8 mouse cellular contexts compared by ENCODE assay signal in the genomic region with DNA sequence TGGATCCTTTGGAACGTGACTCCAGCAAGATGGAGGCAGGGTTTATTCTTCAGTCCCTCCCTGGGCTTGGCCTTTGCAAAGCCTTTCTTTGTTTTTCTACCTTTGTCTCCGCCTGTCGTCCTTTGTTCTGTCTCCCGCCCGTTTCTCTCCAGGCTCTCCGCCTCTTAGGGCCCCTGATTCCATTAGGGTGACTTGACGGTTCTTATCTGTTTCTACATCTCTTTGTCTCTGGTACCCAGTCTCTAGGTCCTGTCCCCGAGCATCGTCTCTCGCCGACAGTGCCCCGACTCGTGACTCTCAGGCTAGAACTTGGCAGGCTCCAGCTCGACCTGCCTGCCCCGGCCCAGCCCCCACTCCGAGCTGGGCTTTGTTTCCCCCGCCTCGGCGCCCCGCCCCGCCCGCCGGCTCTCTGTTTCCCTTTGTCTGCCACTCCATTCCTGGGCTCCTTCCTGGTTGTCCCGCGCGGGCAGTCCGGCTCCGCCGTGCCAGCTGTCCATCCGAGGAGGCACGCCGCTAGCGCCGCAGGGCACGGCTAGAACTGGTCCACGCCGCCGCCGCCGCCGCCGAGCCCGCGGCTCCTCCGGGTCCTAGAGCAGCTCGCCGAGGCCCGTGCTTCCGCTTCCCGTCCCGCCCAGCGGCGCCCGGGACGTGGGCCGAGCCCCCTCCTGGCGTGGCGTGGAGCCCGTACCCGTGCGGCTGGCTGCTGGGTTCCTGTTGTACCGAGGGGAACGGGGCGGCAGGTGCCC. TPM values are rescaled to one million over a fixed set of nuclear protein-coding genes. Genes with fewer than 3 reads are reported as not detected.
DNase-seq lines count a peak whose midpoint lies in the region; ATAC-seq lines count a peak whose summit lies in the region.

Gene Zfp553, plus strand, starts transcription at position 440 of the 746 bp plus-strand sequence.
Gene Sept1, minus strand, starts transcription at position 509 of the 746 bp plus-strand sequence.

- no peaks in the 10 kb centered on the region for H3K9me3 ChIP-seq in embryonic facial prominence, embryonic 14.5 days (ENCODE audit: control insufficient read depth, low read length)
- H3K9me3 ChIP-seq in limb, embryonic 15.5 days = no peaks in the 10 kb centered on the region
- no peaks in the 10 kb centered on the region for H3K9me3 ChIP-seq in midbrain, embryonic 16.5 days (replicated peaks; ENCODE audit: control insufficient read depth, low read length, poor library complexity, severe bottlenecking)

- DNase-seq in A20 (ENCODE audit: low read depth, low spot score) = peak; percentile 92
- DNase-seq in adrenal gland, postnatal 4 days (ENCODE audit: low spot score in 2 of 2) = peak; percentile 68 to 71
- DNase-seq in embryonic facial prominence, embryonic 14.5 days (ENCODE audit: low spot score) = peak; percentile 93
- peak; percentile 74 for DNase-seq in heart, adult 8-10 months (ENCODE audit: low spot score)
- DNase-seq in kidney, adult 8-10 months = peak; percentile 80 to 84
- DNase-seq in spleen, postnatal 10 days (ENCODE audit: low spot score in 2 of 2) = peak; percentile 85

- peak within 1 kb of the TSS; percentile 96 for H3K27ac ChIP-seq in embryonic facial prominence, embryonic 14.5 days (replicated peaks; ENCODE audit: low read depth, low read length)
- peak within 1 kb of the TSS; percentile 97 for H3K27ac ChIP-seq in limb, embryonic 15.5 days
- H3K27ac ChIP-seq in midbrain, embryonic 16.5 days (ENCODE audit: low read length) = peak within 1 kb of the TSS; percentile 99

- H3K4me3 ChIP-seq in embryonic facial prominence, embryonic 14.5 days (ENCODE audit: low read depth, low read length) = peak within 1 kb of the TSS; percentile 93
- H3K4me3 ChIP-seq in limb, embryonic 15.5 days = peak within 1 kb of the TSS; percentile 96
- peak within 1 kb of the TSS; percentile 96 for H3K4me3 ChIP-seq in midbrain, embryonic 16.5 days (ENCODE audit: low read depth, low read length)

- peak within 1 kb of the TSS; percentile 90 for H3K9ac ChIP-seq in embryonic facial prominence, embryonic 14.5 days (ENCODE audit: low read depth, low read length)
- H3K9ac ChIP-seq in limb, embryonic 15.5 days = peak within 1 kb of the TSS; percentile 95
- H3K9ac ChIP-seq in midbrain, embryonic 16.5 days (ENCODE audit: low read depth, low read length) = peak within 1 kb of the TSS; percentile 99

- H3K4me1 ChIP-seq in embryonic facial prominence, embryonic 14.5 days (ENCODE audit: control insufficient read depth, insufficient read depth, low read length) = peaks cover 21% of the 10 kb centered on the region
- H3K4me1 ChIP-seq in limb, embryonic 15.5 days = peaks cover 34% of the 10 kb centered on the region
- H3K4me1 ChIP-seq in midbrain, embryonic 16.5 days (ENCODE audit: control insufficient read depth, insufficient read depth, low read length) = peaks cover 38% of the 10 kb centered on the region

- ATAC-seq in embryonic facial prominence, embryonic 14.5 days (ENCODE audit: low read depth) = peak; percentile 93
- peak; percentile 90 for ATAC-seq in limb, embryonic 15.5 days (ENCODE audit: insufficient number of reproducible peaks, low FRiP score, low TSS enrichment, low read depth)
- peak; percentile 93 for ATAC-seq in midbrain, embryonic 16.5 days

- H3K4me2 ChIP-seq in embryonic facial prominence, embryonic 14.5 days (ENCODE audit: low read depth, low read length) = peak within 1 kb of the TSS; percentile 77
- peak within 1 kb of the TSS; percentile 64 for H3K4me2 ChIP-seq in limb, embryonic 15.5 days
- peak within 1 kb of the TSS; percentile 90 for H3K4me2 ChIP-seq in midbrain, embryonic 16.5 days (ENCODE audit: low read length)

- no peaks in the 10 kb centered on the region for H3K27me3 ChIP-seq in embryonic facial prominence, embryonic 14.5 days (replicated peaks; ENCODE audit: control insufficient read depth, insufficient read depth, low read length)
- H3K27me3 ChIP-seq in limb, embryonic 15.5 days = no peaks in the 10 kb centered on the region
- H3K27me3 ChIP-seq in midbrain, embryonic 16.5 days (ENCODE audit: control insufficient read depth, insufficient read depth, low read depth, low read length) = no peaks in the 10 kb centered on the region

- H3K36me3 ChIP-seq in embryonic facial prominence, embryonic 14.5 days (ENCODE audit: control insufficient read depth, insufficient read depth, low read length) = peaks cover 41% of the 10 kb centered on the region
- peaks cover 48% of the 10 kb centered on the region for H3K36me3 ChIP-seq in limb, embryonic 15.5 days
- H3K36me3 ChIP-seq in midbrain, embryonic 16.5 days (ENCODE audit: control insufficient read depth, insufficient read depth, low read length) = peaks cover 26% of the 10 kb centered on the region

- under 1% methylated on average over 45 of the region's 64 CpGs for WGBS in embryonic facial prominence, embryonic 14.5 days
- under 1% methylated on average over 64 of the region's 64 CpGs for WGBS in limb, embryonic 15.5 days
- WGBS in midbrain, embryonic 16.5 days = under 1% methylated on average over 63 of the region's 64 CpGs

RNA-seq across cellular contexts. Expression of gene Zfp553, which starts in this region (rescaled TPM):
- 10 to 100 TPM; 18.3 to 19.3 TPM for total RNA-seq in adrenal gland, postnatal 4 days (2021)
- 14.0 and 17.2 TPM in 2 replicates for polyA plus RNA-seq in embryonic facial prominence, embryonic 14.5 days (2014; fragmentation: Nextera tagmentation; extraction: Ambion mirVana)
- 1 to 10 TPM; 5.2 to 6.4 (median 5.8) TPM for total RNA-seq in heart, adult 8-10 months (2022)
- polyA plus RNA-seq in limb, embryonic 15.5 days (2015; fragmentation: Nextera tagmentation; extraction: Ambion mirVana) = 37.3 and 38.4 TPM in 2 replicates
- 48.7 and 54.9 TPM in 2 replicates for polyA plus RNA-seq in midbrain, embryonic 16.5 days (2015; fragmentation: Nextera tagmentation; extraction: Ambion mirVana)

RNA-seq across cellular contexts. Expression of gene Sept1, which starts in this region (rescaled TPM):
- 10 to 100 TPM; 12.6 to 14.5 TPM for total RNA-seq in adrenal gland, postnatal 4 days (2021)
- 12.5 and 15.9 TPM in 2 replicates for polyA plus RNA-seq in embryonic facial prominence, embryonic 14.5 days (2014; fragmentation: Nextera tagmentation; extraction: Ambion mirVana)
- total RNA-seq in heart, adult 8-10 months (2022) = 1 to 10 TPM; 2.1 to 3.9 (median 2.6) TPM
- polyA plus RNA-seq in limb, embryonic 15.5 days (2015; fragmentation: Nextera tagmentation; extraction: Ambion mirVana) = 19.6 and 22.7 TPM in 2 replicates
- polyA plus RNA-seq in midbrain, embryonic 16.5 days (2015; fragmentation: Nextera tagmentation; extraction: Ambion mirVana) = 14.3 and 15.5 TPM in 2 replicates

Comparison
In these comparisons a context has a peak if more than half of its experiments do, and no peak if none do; other contexts are left out.
1. Peak in every context shown above with its lines: DNase-seq, ATAC-seq, H3K4me3 ChIP-seq and H3K27ac ChIP-seq.